Mouse (Mus musculus) ovary, postnatal 14 days (tissue): ENCODE results near the gene St6galnac3.

Experiments used
- DNase-seq: peaks from one replicate; pipeline ENCODE4 v3.0.0; 2022; ENCODE audit warnings: low spot score

The St6galnac3 gene

GRCm38 (mm10) chr3:153648713-153649112, 76.3 kb downstream of the St6galnac3 start:
- no peak for DNase-seq

- no peak for DNase-seq
These were observed 79.2 kb downstream of the St6galnac3 start for GRCm38 (mm10) chr3:153645803-153646202.

- no peak for DNase-seq
These were observed 81.0 kb downstream of the St6galnac3 start for GRCm38 (mm10) chr3:153643822-153644519.

- no peak for DNase-seq
These were observed 82.1 kb downstream of the St6galnac3 start for GRCm38 (mm10) chr3:153642826-153643225.

DNA sequence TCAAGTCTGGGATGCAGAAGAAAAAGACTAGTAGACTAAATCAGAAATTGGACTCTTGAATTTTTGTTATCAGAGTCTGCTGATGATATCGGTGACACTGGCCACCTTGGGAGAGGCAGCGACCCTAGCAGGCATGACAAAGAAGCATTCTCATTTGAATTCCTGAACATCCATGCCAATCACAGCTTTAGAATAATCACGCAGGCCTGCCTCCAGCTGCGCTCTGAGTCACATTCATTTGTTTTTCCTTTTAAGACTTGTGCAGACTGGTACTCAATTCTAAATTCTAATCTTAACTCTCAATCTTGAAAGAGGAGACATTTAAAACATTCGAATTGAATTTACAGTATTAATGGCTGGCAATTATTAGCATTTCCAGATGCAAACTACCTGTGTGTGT, 83.2 kb downstream of the St6galnac3 start:
- no peak for DNase-seq

- DNase-seq = no peak
These were observed 87.6 kb downstream of the St6galnac3 start for GRCm38 (mm10) chr3:153637336-153637735.

DNA sequence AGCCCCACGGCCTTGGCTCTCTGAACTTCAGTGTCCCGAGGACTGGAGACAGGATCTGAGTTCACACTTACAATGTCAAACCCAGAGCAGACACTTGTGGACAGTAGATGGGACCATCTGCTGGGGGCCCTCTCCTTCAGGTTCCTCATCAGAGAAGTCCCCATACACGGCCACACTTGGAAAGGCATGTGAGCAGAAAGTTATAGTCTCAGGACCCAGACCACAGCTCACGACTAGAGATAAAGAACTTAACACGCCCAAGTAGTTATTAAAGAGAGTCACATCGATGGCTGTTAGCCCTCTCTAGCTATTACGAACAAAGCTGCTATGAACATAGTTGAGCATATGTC, 88.2 kb downstream of the St6galnac3 start:
- no peak for DNase-seq

DNA sequence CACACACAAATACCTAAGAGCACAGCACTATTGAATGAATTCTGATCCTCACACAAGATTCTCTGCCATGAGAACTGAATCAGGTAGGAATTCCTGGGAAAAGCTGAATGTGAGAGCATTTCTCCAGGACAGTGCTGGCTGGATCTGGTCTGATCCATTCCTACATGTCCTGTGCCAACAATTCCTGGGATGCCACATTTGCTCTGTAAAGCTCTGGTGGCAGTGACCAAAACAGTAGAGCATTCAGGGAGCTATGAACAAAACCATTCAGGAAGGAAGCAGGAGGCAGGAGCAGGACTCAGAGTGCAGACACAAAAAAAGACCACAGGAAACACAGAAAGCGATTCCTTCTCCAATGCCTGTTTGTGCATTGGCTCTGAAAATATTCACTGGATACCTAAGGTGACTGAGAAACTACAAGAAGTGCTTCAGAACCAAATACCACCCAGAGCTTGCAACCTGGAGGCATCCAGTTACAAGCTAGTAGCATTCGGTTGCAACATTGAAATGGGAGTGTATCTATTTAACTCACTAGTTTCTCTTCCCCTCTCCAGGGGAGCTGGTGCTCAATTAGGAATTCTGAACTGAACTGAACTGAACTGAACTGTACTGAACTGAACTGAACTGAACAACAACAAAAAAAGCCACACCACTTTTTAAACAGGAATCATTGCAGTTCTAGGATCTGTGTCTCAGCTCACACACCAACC, 88.7 kb downstream of the St6galnac3 start:
- no peak for DNase-seq

GRCm38 (mm10) chr3:153631988-153632672, 92.8 kb downstream of the St6galnac3 start:
- no peak for DNase-seq

DNA sequence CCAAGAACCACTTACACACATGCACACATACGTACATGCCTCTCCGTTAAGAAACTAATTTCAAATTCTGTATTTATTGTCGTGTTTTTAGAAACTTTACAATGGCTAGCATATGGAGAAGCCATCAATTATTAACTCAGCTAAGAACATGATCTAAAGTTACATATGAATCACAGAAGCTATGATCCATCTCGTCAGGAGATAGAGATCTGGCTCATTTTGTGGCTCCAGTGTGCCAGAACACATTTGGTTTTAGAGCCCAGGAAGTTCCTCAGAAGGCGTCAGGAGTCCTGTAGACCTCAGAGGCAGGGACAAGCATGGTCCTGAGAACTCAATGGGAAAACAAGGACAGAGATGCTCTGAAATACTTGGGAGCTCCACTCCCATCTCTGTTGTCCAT, 98.7 kb downstream of the St6galnac3 start:
- DNase-seq = no peak

DNA sequence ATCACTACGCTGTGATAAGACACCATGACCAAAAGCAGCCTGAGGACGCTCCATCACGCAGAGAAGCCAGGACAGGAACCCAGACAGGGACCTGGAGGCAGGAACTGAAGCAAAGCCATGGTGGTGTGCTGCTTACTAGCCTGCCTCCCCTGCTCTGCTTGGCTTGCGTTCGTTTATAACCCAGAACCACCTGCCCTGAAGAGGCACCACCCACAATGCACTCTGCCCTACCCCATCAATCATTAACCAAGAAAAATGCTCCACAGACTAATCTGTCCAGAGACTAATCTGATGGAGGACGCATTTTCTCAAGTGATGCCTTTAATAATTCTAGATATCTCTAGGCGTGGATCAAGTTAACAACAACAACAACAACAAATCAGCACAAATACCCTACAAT, 106.0 kb downstream of the St6galnac3 start:
- DNase-seq = no peak

DNA sequence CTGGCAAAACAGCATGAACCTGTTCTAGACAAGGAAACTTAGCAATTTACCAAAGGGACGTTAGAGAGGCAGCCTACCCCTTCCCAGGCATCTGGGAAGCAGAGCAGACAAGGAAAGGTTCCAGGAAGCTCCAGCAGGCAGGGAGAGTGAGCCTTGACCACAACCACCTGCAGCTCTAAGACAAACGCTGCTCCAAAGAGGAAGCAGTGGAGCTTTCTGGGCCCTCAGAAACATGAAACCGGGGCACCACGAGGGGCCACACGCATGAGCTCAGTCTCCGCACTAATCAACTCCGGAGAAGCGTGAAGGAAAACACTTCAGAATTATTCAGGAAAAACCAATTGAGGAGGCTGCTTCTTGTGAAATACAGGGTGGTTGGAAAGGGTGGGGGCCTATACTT, 108.1 kb downstream of the St6galnac3 start:
- DNase-seq = no peak

DNA sequence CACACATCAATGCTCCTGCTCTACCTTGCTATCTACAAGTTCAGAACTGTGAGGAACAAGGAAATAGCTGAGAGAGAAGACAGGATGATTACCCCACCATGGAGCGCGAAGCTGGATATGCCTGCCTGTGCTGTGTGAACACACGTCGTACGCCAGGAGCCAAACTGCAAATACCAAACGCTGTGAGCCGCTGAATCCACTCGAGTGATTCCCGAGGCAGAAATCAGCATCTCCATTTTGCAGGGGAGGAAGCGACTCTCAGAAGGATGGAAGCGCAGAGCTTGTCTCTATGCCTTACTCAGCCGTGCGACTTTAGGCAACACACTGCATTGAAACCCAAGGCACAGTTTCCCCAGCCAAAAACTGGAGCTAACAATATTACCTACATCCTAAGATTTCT, 114.7 kb downstream of the St6galnac3 start:
- DNase-seq = no peak

DNA sequence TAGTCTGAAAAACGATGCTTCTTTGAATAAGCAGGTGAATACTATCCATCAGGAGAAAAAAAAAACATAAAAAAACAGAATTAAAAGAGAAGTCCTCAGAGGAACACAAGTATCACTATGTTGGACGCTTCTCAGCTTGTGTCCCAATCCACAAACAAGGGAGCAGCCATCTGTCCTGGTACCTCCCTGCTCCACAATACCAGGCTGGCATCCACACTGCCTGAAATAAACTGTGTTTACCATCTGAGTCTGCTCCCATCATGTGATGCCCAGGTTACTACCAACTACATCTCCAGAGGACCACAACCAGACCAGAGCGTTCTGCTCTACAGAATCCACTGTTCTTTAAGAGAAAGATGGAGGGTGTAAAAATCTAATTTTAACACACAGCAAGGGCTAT, 118.6 kb downstream of the St6galnac3 start:
- DNase-seq = no peak

- DNase-seq = no peak
These were observed 119.2 kb downstream of the St6galnac3 start for GRCm38 (mm10) chr3:153605767-153606098.

DNA sequence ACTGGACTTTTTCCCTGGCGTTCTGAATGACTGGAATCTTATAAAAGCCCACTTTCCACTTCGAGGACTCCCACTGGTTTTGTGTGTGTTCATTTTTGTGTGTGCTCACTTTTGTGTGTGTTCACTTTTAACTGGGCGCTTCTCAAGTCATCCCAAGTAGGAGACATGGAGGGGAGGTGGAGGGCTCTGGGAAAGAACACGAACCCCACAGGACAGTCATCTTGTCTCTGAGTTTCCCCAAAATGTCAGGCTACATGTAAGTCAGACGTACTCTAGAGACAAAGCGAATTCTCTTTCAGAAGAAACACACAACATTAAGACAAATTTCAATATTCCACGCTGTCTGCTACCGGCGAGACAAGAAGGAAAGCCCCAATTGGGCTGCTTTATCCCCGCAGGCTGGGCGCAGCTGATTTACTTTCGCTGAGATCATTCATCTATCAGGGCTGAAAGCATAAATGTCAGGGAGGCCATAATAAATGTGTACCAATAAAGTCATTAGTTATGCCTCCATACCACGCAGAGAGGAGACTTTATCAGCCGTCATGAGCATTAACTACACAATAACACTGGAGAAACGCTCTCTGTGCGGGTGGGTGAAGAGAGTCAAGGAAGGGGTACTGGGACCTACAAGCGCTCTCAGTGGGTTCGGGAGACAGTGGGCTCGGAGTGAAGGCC, 119.7 kb downstream of the St6galnac3 start:
- no peak for DNase-seq

DNA sequence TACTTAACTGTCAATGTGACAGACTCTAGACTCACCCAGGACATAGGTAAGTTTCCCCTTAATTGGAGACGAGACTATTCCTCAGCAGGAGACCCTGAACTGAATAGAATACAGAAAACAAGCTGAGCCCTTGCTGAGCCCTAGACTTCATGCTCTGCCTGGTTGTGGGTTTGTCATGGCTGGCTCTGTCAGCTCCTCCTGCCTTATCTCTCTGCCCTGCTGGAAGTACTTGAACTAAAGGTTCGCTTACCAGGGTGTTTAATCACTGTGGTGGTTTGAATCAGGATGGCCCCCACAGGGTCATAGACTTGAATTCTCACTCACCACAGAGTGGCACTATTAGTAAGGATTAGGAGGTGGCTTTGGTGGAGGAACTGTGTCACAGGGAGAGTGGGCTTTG, 125.8 kb downstream of the St6galnac3 start:
- no peak for DNase-seq

GRCm38 (mm10) chr3:153598631-153599030, 126.3 kb downstream of the St6galnac3 start:
- no peak for DNase-seq

GRCm38 (mm10) chr3:153594531-153594930, 130.4 kb downstream of the St6galnac3 start:
- DNase-seq = no peak

DNA sequence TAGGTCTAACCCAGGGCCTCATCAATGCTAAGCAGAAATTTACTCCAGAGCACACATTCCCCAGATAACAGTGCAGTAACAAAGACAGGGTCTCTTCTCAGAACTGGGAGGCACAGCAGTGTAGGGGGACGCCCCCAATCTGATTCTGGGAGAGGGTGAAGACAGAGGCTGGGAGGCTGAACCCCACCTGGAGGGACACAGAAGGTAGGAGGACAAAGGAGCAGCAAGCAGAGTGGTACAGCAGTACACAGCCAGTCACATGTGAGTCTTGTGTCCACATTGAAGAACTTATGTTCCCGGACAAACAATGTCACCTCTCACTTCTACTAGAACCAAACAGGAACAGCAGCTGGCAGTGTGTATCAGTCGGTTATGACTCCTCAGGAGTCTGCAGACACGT, 131.0 kb downstream of the St6galnac3 start:
- no peak for DNase-seq

GRCm38 (mm10) chr3:153593103-153593502, 131.9 kb downstream of the St6galnac3 start:
- DNase-seq = no peak

DNA sequence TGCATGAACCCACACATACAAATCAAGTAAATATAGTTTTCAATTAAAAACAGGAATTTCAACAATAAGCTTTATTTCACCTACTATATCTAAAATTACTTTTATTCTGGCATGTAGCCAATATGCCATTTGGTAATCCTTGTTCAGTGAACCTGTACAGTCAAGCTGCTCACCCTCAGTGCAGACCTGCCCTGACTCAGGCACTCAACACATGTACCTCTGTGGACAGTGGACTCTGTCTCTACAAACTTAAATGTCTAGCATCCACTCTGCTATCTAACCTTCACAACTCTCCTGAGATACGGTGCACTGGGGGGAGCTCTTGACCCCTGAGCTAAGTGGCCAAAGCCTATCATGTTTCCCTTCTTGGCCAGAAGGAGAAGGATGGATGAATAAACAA, 137.4 kb downstream of the St6galnac3 start:
- no peak for DNase-seq

DNA sequence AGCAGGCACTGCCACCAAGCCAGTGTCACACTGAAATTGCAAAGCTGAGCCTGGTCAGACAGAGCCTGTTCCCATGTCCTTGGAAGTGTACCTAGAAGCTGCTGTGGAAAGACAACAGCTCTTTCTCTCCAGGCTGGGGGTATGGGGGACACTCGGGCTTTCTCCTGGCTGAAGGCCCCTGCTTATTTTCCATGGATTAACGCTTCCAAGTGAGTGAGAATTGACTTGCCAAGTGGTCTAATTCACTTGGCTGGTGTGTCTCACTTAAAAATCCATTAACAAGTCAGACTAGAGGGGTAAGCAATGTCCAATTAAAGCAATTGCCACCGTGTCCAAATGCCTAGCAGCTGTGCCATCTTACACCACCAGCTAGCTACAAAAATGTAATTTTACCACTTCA, 140.1 kb downstream of the St6galnac3 start:
- DNase-seq = no peak
